Mouse (Mus musculus) duodenum, adult 2 months (tissue): ENCODE data around the gene Gm21319. TPM values are rescaled to one million over a fixed set of nuclear protein-coding genes. Genes with fewer than 3 reads are reported as not detected.

Experiments used
- polyA plus RNA-seq: library from polyadenylated mRNA; depleted of rRNA; stranded (reverse); fragments of >200 nt; gene quantifications from 2 replicates; pipeline ENCODE4 v1.2.3, GENCODE M21; 2012; ENCODE audit warnings: low replicate concordance; rRNA removed

Gm21319 gene
- not detected in 2 replicates for polyA plus RNA-seq

DNA sequence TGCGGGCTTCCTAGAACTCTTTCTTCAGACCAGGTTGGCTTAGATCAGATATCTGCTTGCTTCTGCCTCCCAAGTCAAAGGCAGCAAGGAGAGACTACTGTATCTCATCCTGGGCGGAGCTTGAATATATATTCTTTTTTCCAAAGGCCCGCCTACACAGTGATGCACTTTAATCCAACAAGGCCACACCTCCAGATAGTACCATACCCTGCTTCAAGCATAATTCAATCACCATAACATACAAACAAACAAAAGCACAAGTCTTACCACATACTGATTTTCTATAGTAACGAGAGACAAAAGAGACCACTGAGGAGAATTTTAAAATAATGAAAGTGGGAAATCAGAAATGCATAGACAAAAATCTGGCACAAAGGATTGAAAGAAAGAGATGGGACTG is at the start of gene Gm21319:
Gene Gm21319 (minus strand): TSS at position 101 of the 400 bp plus-strand sequence.

DNA sequence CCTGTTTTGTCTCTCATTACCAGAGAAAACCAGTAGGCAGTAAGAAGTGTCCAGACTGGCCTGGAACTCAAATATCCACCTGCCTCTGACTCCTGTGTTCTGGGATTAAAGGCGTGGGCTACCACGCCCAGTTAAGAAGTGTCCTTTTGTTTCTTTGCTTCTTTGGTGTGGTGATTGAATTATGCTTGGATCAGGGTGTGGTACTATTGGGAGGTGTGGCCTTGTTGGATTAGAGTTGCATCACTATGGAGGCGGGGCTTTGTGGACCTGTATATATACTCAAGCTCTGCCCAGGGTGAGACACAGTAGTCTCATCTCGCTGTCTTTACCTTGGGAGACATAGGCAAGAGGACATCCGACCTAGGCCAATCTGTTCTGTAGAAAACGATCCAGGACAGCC is 40.7 kb upstream of the Gm21319 start, which contains the start of gene BB287469:
Gene BB287469 (plus strand): TSS at position 301 of the 400 bp plus-strand sequence.

DNA sequence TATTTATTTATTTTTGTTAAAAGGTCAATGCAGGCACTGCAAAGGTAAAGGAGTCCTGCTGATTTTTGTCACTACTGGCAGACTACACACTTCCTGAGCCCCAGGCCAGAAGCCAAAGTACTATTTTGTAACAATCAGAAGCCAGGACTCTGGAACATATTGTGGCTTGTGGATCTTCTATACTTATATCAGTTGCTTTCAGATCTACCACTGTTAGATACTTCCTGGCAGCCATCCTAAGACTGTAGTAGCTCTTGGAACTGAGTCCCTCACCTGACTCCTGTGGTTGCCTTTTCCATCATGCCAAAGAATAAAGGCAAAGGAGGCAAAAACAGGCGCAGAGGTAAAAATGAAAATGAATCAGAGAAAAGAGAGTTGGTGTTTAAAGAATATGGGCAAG is 19.7 kb upstream of the Gm21319 start, which contains the start of gene Gm21936:
Gene Gm21936 (plus strand): TSS at position 301 of the 400 bp plus-strand sequence.

Other genes with a start within 250 kb of the Gm21319 start
- gene Oog1, start 173.1 kb downstream of the Gm21319 start, polyA plus RNA-seq = not detected in 2 replicates
- gene Gm4027, start 156.9 kb downstream of the Gm21319 start, polyA plus RNA-seq = not detected in 2 replicates
- not detected in 2 replicates for gene Gm16381, start 131.1 kb downstream of the Gm21319 start, polyA plus RNA-seq
- not detected in 2 replicates for gene Gm21936, start 19.8 kb upstream of the Gm21319 start, polyA plus RNA-seq
- gene BB287469, start 40.8 kb upstream of the Gm21319 start, polyA plus RNA-seq = not detected in 2 replicates
- not detected in 2 replicates for gene Gm2001, start 66.6 kb upstream of the Gm21319 start, polyA plus RNA-seq
- gene Gm2016, start 98.3 kb upstream of the Gm21319 start, polyA plus RNA-seq = not detected in 2 replicates
- not detected in 2 replicates for gene Gm2022, start 119.6 kb upstream of the Gm21319 start, polyA plus RNA-seq
- not detected in 2 replicates for gene Gm2035, start 144.1 kb upstream of the Gm21319 start, polyA plus RNA-seq
- not detected in 2 replicates for gene Gm2042, start 178.3 kb upstream of the Gm21319 start, polyA plus RNA-seq
- gene Gm2075, start 236.1 kb upstream of the Gm21319 start, polyA plus RNA-seq = not detected in 2 replicates
- gene Gm6803, start 243.0 kb upstream of the Gm21319 start, polyA plus RNA-seq = not detected in 2 replicates